Mouse (Mus musculus): Measurements from ENCODE around the gene Sinhcaf. TPM values are rescaled to one million over a fixed set of nuclear protein-coding genes. Genes with fewer than 3 reads are reported as not detected.

The Sinhcaf gene
- polyA plus RNA-seq, 1 experiment from 2014 or later = 72.4 TPM

GRCm38 (mm10) chr6:148975096-148975495 is 28.8 kb upstream of the Sinhcaf start:
- POLR2A ChIA-PET = no interaction called here
- in situ Hi-C loops (cut with MboI; ENCODE audit: low pct_unique_long_range_greater_than_20kb) = no loop called here
- ATAC-seq (no peak), DNase-seq (ENCODE audit: low read depth, low spot score) (no peak)
- H3K27me3 ChIP-seq = no peaks in the 10 kb centered on the region
- CTCF ChIA-PET = interaction anchor here (1.4 to 4.2 kb wide), 2 partner anchors 17 to 18 kb away, joined by 4 to 25 read pairs; no protein-coding TSS in a partner anchor
- no peak for TF ChIP-seq CTCF (IDR thresholded peaks at IDR 0.05)

- in situ Hi-C loops (cut with MboI; ENCODE audit: low pct_unique_long_range_greater_than_20kb) = no loop called here
- CTCF ChIA-PET = interaction anchor here (1.4 to 4.2 kb wide), 3 partner anchors 19 to 35 kb away, joined by 3 to 25 read pairs (median 3); no protein-coding TSS in a partner anchor
These were observed 26.6 kb upstream of the Sinhcaf start for GRCm38 (mm10) chr6:148972891-148973290.

GRCm38 (mm10) chr6:148972059-148972848 is 26.0 kb upstream of the Sinhcaf start:
- DNase-seq (ENCODE audit: low read depth, low spot score) (peak; percentile 49), ATAC-seq (peak; percentile 88)
- CTCF ChIA-PET = interaction anchor here (1.5 to 4.2 kb wide), 2 partner anchors 20 to 34 kb away, joined by 3 to 25 read pairs; no protein-coding TSS in a partner anchor
- H3K27me3 ChIP-seq = no peaks in the 10 kb centered on the region
- TF ChIP-seq CTCF (IDR thresholded peaks at IDR 0.05) = no peak
- POLR2A ChIA-PET = interaction anchor here (0.7 kb wide), 2 partner anchors 26 to 35 kb away, joined by 3 to 4 read pairs; partner anchors contain the start of gene Sinhcaf
- in situ Hi-C loops (cut with MboI; ENCODE audit: low pct_unique_long_range_greater_than_20kb) = no loop called here

More at GRCm38 (mm10) chr6:148972891-148973290, 26.6 kb upstream of the Sinhcaf start:
- no peaks in the 10 kb centered on the region for H3K27me3 ChIP-seq
- POLR2A ChIA-PET = interaction anchor here (0.7 kb wide), 2 partner anchors 27 to 34 kb away, joined by 3 to 4 read pairs; partner anchors contain the start of gene Sinhcaf
- ATAC-seq (no peak), DNase-seq (ENCODE audit: low read depth, low spot score) (no peak)
- no peak for TF ChIP-seq CTCF (IDR thresholded peaks at IDR 0.05)

GRCm38 (mm10) chr6:148971385-148971940 is 25.2 kb upstream of the Sinhcaf start:
- POLR2A ChIA-PET = no interaction called here
- TF ChIP-seq CTCF (IDR thresholded peaks at IDR 0.05) = no peak
- in situ Hi-C loops (cut with MboI; ENCODE audit: low pct_unique_long_range_greater_than_20kb) = no loop called here
- DNase-seq (ENCODE audit: low read depth, low spot score) (no peak), ATAC-seq (peak; percentile 3)
- CTCF ChIA-PET = interaction anchor here (1.5 kb wide), 1 partner anchor 33 kb away, joined by 3 read pairs; no protein-coding TSS in a partner anchor
- H3K27me3 ChIP-seq = no peaks in the 10 kb centered on the region

GRCm38 (mm10) chr6:148961285-148961684 is 15.0 kb upstream of the Sinhcaf start:
- no peak for TF ChIP-seq CTCF (IDR thresholded peaks at IDR 0.05)
- DNase-seq (ENCODE audit: low read depth, low spot score) (no peak), ATAC-seq (no peak)
- ChIA-PET CTCF (interaction anchor here (0.6 to 1.9 kb wide), 2 partner anchors 11 to 1706 kb away, joined by 3 to 4 read pairs; no protein-coding TSS in a partner anchor), POLR2A (interaction anchor here (0.7 kb wide), 1 partner anchor 12 kb away, joined by 3 read pairs; no protein-coding TSS in a partner anchor)
- H3K27me3 ChIP-seq = no peaks in the 10 kb centered on the region
- in situ Hi-C loops (cut with MboI; ENCODE audit: low pct_unique_long_range_greater_than_20kb) = no loop called here

- no peak for TF ChIP-seq CTCF (IDR thresholded peaks at IDR 0.05)
- H3K27me3 ChIP-seq = no peaks in the 10 kb centered on the region
- ChIA-PET POLR2A (no interaction called here), CTCF (interaction anchor here (1.2 to 1.9 kb wide), 3 partner anchors 10 to 14 kb away, joined by 3 to 5 read pairs (median 4); no protein-coding TSS in a partner anchor)
- no peak for ATAC-seq
- in situ Hi-C loops (cut with MboI; ENCODE audit: low pct_unique_long_range_greater_than_20kb) = no loop called here
- DNase-seq (ENCODE audit: low read depth, low spot score) = no peak
These were observed 13.4 kb upstream of the Sinhcaf start for GRCm38 (mm10) chr6:148959540-148960238.

GRCm38 (mm10) chr6:148958712-148959111 is 12.4 kb upstream of the Sinhcaf start:
- ChIA-PET POLR2A (no interaction called here), CTCF (interaction anchor here (1.2 kb wide), 1 partner anchor 15 kb away, joined by 5 read pairs; no protein-coding TSS in a partner anchor)
- in situ Hi-C loops (cut with MboI; ENCODE audit: low pct_unique_long_range_greater_than_20kb) = no loop called here
- TF ChIP-seq CTCF (IDR thresholded peaks at IDR 0.05) = peak; percentile 53
- ATAC-seq (no peak), DNase-seq (ENCODE audit: low read depth, low spot score) (no peak)
- no peaks in the 10 kb centered on the region for H3K27me3 ChIP-seq

GRCm38 (mm10) chr6:148957046-148957445 is 10.8 kb upstream of the Sinhcaf start:
- no peak for TF ChIP-seq CTCF (IDR thresholded peaks at IDR 0.05)
- POLR2A ChIA-PET = no interaction called here

GRCm38 (mm10) chr6:148955641-148956420 is 9.6 kb upstream of the Sinhcaf start:
- TF ChIP-seq CTCF (IDR thresholded peaks at IDR 0.05) = no peak
- CTCF ChIA-PET = interaction anchor here (1.8 to 2.0 kb wide), 2 partner anchors 11 to 20 kb away, joined by 4 to 6 read pairs; no protein-coding TSS in a partner anchor
- DNase-seq (ENCODE audit: low read depth, low spot score) = no peak

More at GRCm38 (mm10) chr6:148957046-148957445, 10.8 kb upstream of the Sinhcaf start:
- CTCF ChIA-PET = interaction anchor here (1.8 to 2.0 kb wide), 2 partner anchors 10 to 19 kb away, joined by 4 to 6 read pairs; no protein-coding TSS in a partner anchor
- no peaks in the 10 kb centered on the region for H3K27me3 ChIP-seq
- no peak for DNase-seq (ENCODE audit: low read depth, low spot score)
- ATAC-seq = no peak
- in situ Hi-C loops (cut with MboI; ENCODE audit: low pct_unique_long_range_greater_than_20kb) = no loop called here

More at GRCm38 (mm10) chr6:148955641-148956420, 9.6 kb upstream of the Sinhcaf start:
- POLR2A ChIA-PET = no interaction called here
- in situ Hi-C loops (cut with MboI; ENCODE audit: low pct_unique_long_range_greater_than_20kb) = no loop called here
- ATAC-seq = no peak
- no peaks in the 10 kb centered on the region for H3K27me3 ChIP-seq
